Mouse (Mus musculus) G1E (cell line): ENCODE data around the gene Hivep3.

Source experiments
- CTCF ChIP-seq: IDR thresholded peaks from 2 replicates; pipeline ENCODE4 v1.5.1; 2012; ENCODE audit warnings: low read depth, low read length, inconsistent platforms, mixed read lengths
- GATA1 ChIP-seq: IDR thresholded peaks from 2 replicates; pipeline ENCODE4 v1.6.1; 2012; ENCODE audit warnings: borderline replicate concordance, low read length, inconsistent platforms, mixed read lengths
- GATA2 ChIP-seq: IDR thresholded peaks from 2 replicates; pipeline ENCODE4 v1.6.1; 2012; ENCODE audit warnings: low read depth, low read length, inconsistent platforms, borderline replicate concordance
- TAL1 ChIP-seq: conservative IDR thresholded peaks from 2 replicates; pipeline ENCODE4 v1.6.1; 2012; ENCODE audit warnings: low read depth, low read length, inconsistent platforms, mixed read lengths

DNA sequence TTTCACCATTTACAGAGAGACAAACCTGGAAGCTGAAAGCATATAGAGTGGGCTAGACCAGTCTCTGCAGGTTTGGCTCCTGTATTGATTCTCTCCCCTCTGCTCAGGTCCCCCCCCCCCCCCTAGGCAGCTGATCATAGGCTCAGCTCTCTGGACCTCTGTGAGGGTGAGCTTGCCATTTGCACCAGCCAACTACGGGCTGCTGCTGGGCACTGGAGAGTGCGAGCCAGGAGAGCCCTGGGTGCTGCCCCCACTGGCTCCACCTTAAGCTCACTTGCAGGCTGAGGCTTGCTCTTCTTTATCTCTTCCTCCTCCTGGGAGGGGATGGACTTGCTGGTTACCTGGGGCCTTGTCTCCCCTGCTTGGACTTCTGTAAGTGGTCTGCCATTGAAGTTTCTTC, 5.7 kb upstream of the Hivep3 start:
- TF ChIP-seq CTCF, result no peak
- no peak for TF ChIP-seq GATA1
- TF ChIP-seq TAL1, result no peak
- TF ChIP-seq GATA2, result no peak
